Mouse (Mus musculus) telencephalon, adult 2 months (tissue): ENCODE measurements around the gene Zfp598.
A peak's percentile ranks its signal among the peaks of the same experiment; 100 is the strongest.

ENCODE experiments used
- DNase-seq: peaks from one replicate; pipeline ENCODE4 v3.0.0-alpha.2; 2011; ENCODE audit warnings: low read depth, low spot score

The Zfp598 gene

GRCm38 (mm10) chr17:24669545-24670245, at the start of gene Zfp598:
Gene Zfp598 (plus strand): TSS chr17:24669687.
- DNase-seq, result peak; percentile 79

GRCm38 (mm10) chr17:24625472-24625871, 44.0 kb upstream of the Zfp598 start:
- no peak for DNase-seq

- DNase-seq, result no peak
These were observed 40.8 kb upstream of the Zfp598 start for GRCm38 (mm10) chr17:24628646-24629045.

GRCm38 (mm10) chr17:24630072-24630471, 39.4 kb upstream of the Zfp598 start:
- peak; percentile 55 for DNase-seq

- DNase-seq, result peak; percentile 76
These were observed 37.2 kb upstream of the Zfp598 start, which contains the start of the genes Tsc2 and Nthl1 for GRCm38 (mm10) chr17:24632167-24632812. Gene Tsc2 (minus strand): TSS chr17:24632630. Gene Nthl1 (plus strand): TSS chr17:24632680.

GRCm38 (mm10) chr17:24632813-24633449, 36.6 kb upstream of the Zfp598 start:
- no peak for DNase-seq

GRCm38 (mm10) chr17:24633831-24634230, 35.7 kb upstream of the Zfp598 start:
- no peak for DNase-seq

- peak; percentile 46 for DNase-seq
These were observed 34.5 kb upstream of the Zfp598 start for GRCm38 (mm10) chr17:24635024-24635423.

- DNase-seq, result no peak
These were observed 33.8 kb upstream of the Zfp598 start for GRCm38 (mm10) chr17:24635694-24636093.

- DNase-seq, result no peak
These were observed 32.6 kb upstream of the Zfp598 start for GRCm38 (mm10) chr17:24636781-24637481.

GRCm38 (mm10) chr17:24638214-24638613, 31.3 kb upstream of the Zfp598 start:
- DNase-seq, result no peak

GRCm38 (mm10) chr17:24638840-24639239, 30.6 kb upstream of the Zfp598 start:
- no peak for DNase-seq

GRCm38 (mm10) chr17:24639571-24639988, 29.9 kb upstream of the Zfp598 start:
- no peak for DNase-seq

- no peak for DNase-seq
These were observed 29.4 kb upstream of the Zfp598 start for GRCm38 (mm10) chr17:24640119-24640518.

GRCm38 (mm10) chr17:24640581-24640980, 28.9 kb upstream of the Zfp598 start:
- DNase-seq, result no peak

- DNase-seq, result no peak
These were observed 27.5 kb upstream of the Zfp598 start for GRCm38 (mm10) chr17:24641944-24642343.

- no peak for DNase-seq
These were observed 26.6 kb upstream of the Zfp598 start for GRCm38 (mm10) chr17:24642791-24643343.

- DNase-seq, result no peak
These were observed 25.3 kb upstream of the Zfp598 start for GRCm38 (mm10) chr17:24644030-24644715.

GRCm38 (mm10) chr17:24644875-24645721, 24.4 kb upstream of the Zfp598 start:
- DNase-seq, result no peak

GRCm38 (mm10) chr17:24645916-24646315, 23.6 kb upstream of the Zfp598 start:
- DNase-seq, result no peak
